Mouse (Mus musculus) cerebellum, adult 2 months (tissue): ENCODE measurements around the gene Prkaca.

Experiments used
- CTCF ChIP-seq: fragments of 200-500 bp; IDR thresholded peaks from 2 replicates; pipeline ENCODE4 v1.5.1; 2011; ENCODE audit warnings: low read depth, mild to moderate bottlenecking, control low read depth, low read length, moderate library complexity, borderline replicate concordance; ENCODE audit not compliant: insufficient read depth
- POLR2A ChIP-seq: fragments of 200-500 bp; IDR thresholded peaks from 2 replicates; pipeline ENCODE4 v1.6.1; 2011; ENCODE audit warnings: low read length, control low read depth, borderline replicate concordance; ENCODE audit not compliant: insufficient read depth

DNA sequence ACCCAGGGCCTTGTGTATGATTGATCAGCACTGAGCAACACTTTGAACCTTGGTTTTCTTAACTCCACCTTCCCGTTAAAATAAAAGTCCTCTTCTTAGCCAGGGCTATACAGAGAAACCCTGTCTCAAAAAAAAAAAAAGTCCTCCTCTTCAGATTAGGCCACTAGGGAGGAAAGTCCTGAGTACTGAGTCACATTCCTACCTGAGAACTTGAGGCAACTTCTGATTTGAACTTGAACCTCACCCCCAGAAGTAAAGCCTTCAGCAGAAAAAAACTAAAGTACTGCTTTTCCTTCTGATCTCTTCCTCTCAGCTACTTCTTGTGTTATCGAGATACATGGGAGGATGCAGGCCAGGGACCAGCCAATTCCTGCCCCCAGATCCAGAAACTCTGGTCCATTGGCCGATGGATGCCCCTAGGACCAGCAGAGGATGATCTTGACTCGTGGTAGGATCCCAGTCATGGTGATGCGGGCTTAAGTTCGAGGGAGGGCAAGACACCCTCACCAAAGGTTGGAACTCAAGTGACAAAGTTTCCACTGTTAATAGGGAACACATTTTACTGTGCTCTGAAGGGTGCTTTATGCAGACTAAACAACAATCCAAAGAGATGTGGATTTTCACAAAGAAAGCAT is 30.9 kb downstream of the Prkaca start:
- TF ChIP-seq POLR2A (no peak), CTCF (no peak)
